Mouse (Mus musculus): Measurements from ENCODE around the gene Syp.

DNA sequence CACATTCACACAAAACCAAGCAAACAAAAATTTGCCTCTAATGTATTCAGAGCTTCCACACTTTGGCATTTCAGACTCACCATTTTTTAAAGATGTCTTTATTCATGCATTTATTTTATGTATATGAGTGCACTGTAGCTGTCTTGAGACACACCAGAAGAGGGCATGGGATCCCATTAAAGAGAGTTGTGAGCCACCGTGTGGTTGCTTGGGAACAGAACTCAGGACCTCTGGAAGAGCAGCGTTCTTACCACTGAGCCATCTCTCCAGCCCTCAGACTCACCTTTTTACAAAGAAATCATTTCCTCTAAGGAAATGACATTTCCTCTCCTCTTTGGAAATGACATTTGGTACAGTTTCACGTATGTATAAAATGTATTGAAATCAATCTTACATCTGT is 40.7 kb downstream of the Syp start:
- TF ChIP-seq POLR2A (IDR thresholded peaks at IDR 0.05; ENCODE audit: insufficient read length, low read depth) (no peak), SRF (IDR thresholded peaks at IDR 0.05; ENCODE audit: control insufficient read depth, insufficient read length, low read depth) (no peak), TCF12 (IDR thresholded peaks at IDR 0.05; ENCODE audit: insufficient read depth, poor library complexity, severe bottlenecking) (no peak), USF1 (IDR thresholded peaks at IDR 0.05; ENCODE audit: low read depth) (no peak), E2F4 (IDR thresholded peaks at IDR 0.05; ENCODE audit: insufficient read depth) (no peak)
